Mouse (Mus musculus): ENCODE measurements around the gene Cfap97d2. TPM values are rescaled to one million over a fixed set of nuclear protein-coding genes. Genes with fewer than 3 reads are reported as not detected.

Cfap97d2 gene
- total and polyA plus RNA-seq, 3 experiments, result not detected

DNA sequence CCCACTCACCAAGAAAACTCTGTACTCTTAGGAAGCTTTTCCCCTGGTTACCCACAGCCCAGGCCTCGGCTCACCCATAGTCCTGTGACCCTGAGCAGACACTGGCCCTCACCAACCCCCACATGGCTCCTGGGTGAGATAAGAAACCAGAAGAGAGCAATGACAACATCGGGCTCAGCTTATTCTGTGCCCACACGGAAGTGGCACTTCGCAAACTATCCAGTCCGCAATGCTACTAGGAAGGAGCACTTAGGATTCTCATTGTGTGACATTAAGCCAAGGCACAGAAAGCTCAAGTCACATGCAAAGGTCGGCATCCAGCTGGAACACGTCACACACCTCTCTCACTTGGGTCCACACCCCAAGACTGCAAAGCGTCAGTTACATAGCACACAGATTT lies 39.7 kb upstream of the Cfap97d2 start:
- Histone ChIP-seq H3K4me3 (ENCODE audit: control insufficient read depth in 1 of 2, insufficient read depth in 1 of 2, low read depth in 2 of 2, low read length in 2 of 2) (no peak overlapping the region), H3K79me2 (ENCODE audit: control insufficient read depth, insufficient read depth, low read length, poor library complexity) (peaks cover 5% of the 10 kb centered on the region; the same call in 1 of the 2 replicates), H3K9me3 (replicated peaks; ENCODE audit: insufficient read depth, low read length) (no peaks in the 10 kb centered on the region), H3K36me3 (ENCODE audit: control insufficient read depth in 1 of 2, insufficient read depth in 2 of 2, low read length in 2 of 2) (peaks cover 0 to 10% of the 10 kb centered on the region in 2 experiments; a peak in 2 of 4 replicates), H3K9ac (ENCODE audit: control insufficient read depth, low read depth, low read length, poor library complexity, severe bottlenecking) (no peak overlapping the region), H3K27ac (ENCODE audit: control insufficient read depth, low read depth, low read length) (no peak overlapping the region), H3K4me1 (ENCODE audit: control insufficient read depth in 1 of 2, insufficient read depth in 2 of 2, low read length in 2 of 2) (peaks cover 3 to 11% of the 10 kb centered on the region in 2 experiments), H3K27me3 (ENCODE audit: control insufficient read depth in 1 of 2, insufficient read depth in 2 of 2, low read length in 2 of 2) (no peaks in the 10 kb centered on the region)
- no peak for DNase-seq (ENCODE audit: low read depth, low spot score)
- TF ChIP-seq NRF1 (IDR thresholded peaks at IDR 0.05; ENCODE audit: insufficient read depth, low read depth, low read length, poor library complexity, severe bottlenecking) (no peak), MAX (IDR thresholded peaks at IDR 0.05; ENCODE audit: low read length) (no peak), RAD21 (IDR thresholded peaks at IDR 0.05; ENCODE audit: low read depth, low read length) (no peak), ZC3H11A (IDR thresholded peaks at IDR 0.05; ENCODE audit: low read depth, low read length) (no peak), MYB (IDR thresholded peaks at IDR 0.05; ENCODE audit: low read depth, low read length) (no peak), GATA1 (IDR thresholded peaks at IDR 0.05; ENCODE audit: low read depth, low read length) (no peak)

GRCm38 (mm10) chr8:13667917-13668316 lies 37.8 kb upstream of the Cfap97d2 start:
- Histone ChIP-seq H3K4me3 (ENCODE audit: control insufficient read depth in 1 of 2, insufficient read depth in 1 of 2, low read depth in 2 of 2, low read length in 2 of 2) (no peak overlapping the region), H3K27ac (ENCODE audit: control insufficient read depth, low read depth, low read length) (no peak overlapping the region), H3K79me2 (ENCODE audit: control insufficient read depth, insufficient read depth, low read length, poor library complexity) (peaks cover 7% of the 10 kb centered on the region; the same call in 1 of the 2 replicates), H3K9me3 (replicated peaks; ENCODE audit: insufficient read depth, low read length) (no peaks in the 10 kb centered on the region), H3K4me1 (ENCODE audit: control insufficient read depth in 1 of 2, insufficient read depth in 2 of 2, low read length in 2 of 2) (peaks cover 13 to 21% of the 10 kb centered on the region in 2 experiments), H3K9ac (ENCODE audit: control insufficient read depth, low read depth, low read length, poor library complexity, severe bottlenecking) (no peak overlapping the region), H3K36me3 (ENCODE audit: control insufficient read depth in 1 of 2, insufficient read depth in 2 of 2, low read length in 2 of 2) (peaks cover 0 to 20% of the 10 kb centered on the region in 2 experiments; a peak in 2 of 4 replicates), H3K27me3 (ENCODE audit: control insufficient read depth in 1 of 2, insufficient read depth in 2 of 2, low read length in 2 of 2) (no peaks in the 10 kb centered on the region)
- TF ChIP-seq E2F4 (IDR thresholded peaks at IDR 0.05; ENCODE audit: borderline replicate concordance, low read depth, low read length) (no peak), CTCF (IDR thresholded peaks at IDR 0.05 in 2 of 3, conservative IDR thresholded peaks at IDR 0.05 in 1 of 3; ENCODE audit: control insufficient read depth in 1 of 3, insufficient read depth in 1 of 3, low read depth in 2 of 3, low read length in 3 of 3, poor library complexity in 1 of 3, severe bottlenecking in 1 of 3) (peak in 2 of 3 experiments; percentile 22 to 30; a peak in 2 of 6 replicates)
- DNase-seq (ENCODE audit: low read depth, low spot score), result peak; percentile 43

DNA sequence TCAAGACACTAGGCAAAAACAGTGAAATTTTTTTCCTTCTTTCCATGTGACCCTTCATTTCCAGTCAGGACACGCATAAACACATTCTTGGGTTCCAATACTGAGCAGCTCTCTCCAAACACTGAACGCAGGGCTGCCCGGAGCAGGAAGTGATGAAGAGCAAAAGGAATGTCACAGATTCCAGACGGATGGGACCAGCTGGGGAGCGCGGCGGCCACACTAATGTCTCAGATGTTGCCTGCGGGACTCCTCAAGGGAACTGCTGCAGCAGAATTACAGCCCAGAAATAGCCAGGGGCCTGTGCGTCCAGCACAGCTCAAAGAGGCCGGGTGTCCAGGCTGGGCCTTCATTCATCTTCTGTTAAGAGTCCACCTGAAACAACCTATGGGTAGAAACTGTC lies 37.3 kb upstream of the Cfap97d2 start:
- peaks cover 13 to 26% of the 10 kb centered on the region in 2 experiments for H3K4me1 ChIP-seq (ENCODE audit: control insufficient read depth in 1 of 2, insufficient read depth in 2 of 2, low read length in 2 of 2)
- H3K36me3 ChIP-seq (ENCODE audit: control insufficient read depth in 1 of 2, insufficient read depth in 2 of 2, low read length in 2 of 2), result peaks cover 0 to 25% of the 10 kb centered on the region in 2 experiments; a peak in 2 of 4 replicates
- H3K9me3 ChIP-seq (replicated peaks; ENCODE audit: insufficient read depth, low read length), result no peaks in the 10 kb centered on the region
- no peaks in the 10 kb centered on the region for H3K27me3 ChIP-seq (ENCODE audit: control insufficient read depth in 1 of 2, insufficient read depth in 2 of 2, low read length in 2 of 2)
- no peak for TF ChIP-seq POLR2A (IDR thresholded peaks at IDR 0.05; ENCODE audit: control insufficient read depth in 1 of 2, insufficient read depth in 1 of 2, low read depth in 1 of 2, low read length in 2 of 2, poor library complexity in 1 of 2)
- TF ChIP-seq TBP (IDR thresholded peaks at IDR 0.05; ENCODE audit: low read depth, low read length), result no peak
- no peak for TF ChIP-seq MAFK (IDR thresholded peaks at IDR 0.05; ENCODE audit: borderline replicate concordance, low read depth, low read length)
- no peak for TF ChIP-seq RAD21 (IDR thresholded peaks at IDR 0.05; ENCODE audit: low read depth, low read length)
- no peak for TF ChIP-seq ZC3H11A (IDR thresholded peaks at IDR 0.05; ENCODE audit: low read depth, low read length)
- TF ChIP-seq SMC3 (IDR thresholded peaks at IDR 0.05; ENCODE audit: low read depth, low read length), result no peak
- no peak for TF ChIP-seq HCFC1 (IDR thresholded peaks at IDR 0.05; ENCODE audit: low read depth, low read length)
- TF ChIP-seq MYB (IDR thresholded peaks at IDR 0.05; ENCODE audit: low read depth, low read length), result no peak
- TF ChIP-seq POLR2AphosphoS5 (IDR thresholded peaks at IDR 0.05; ENCODE audit: borderline replicate concordance, low read depth, low read length), result no peak
- no peak for TF ChIP-seq MAZ (IDR thresholded peaks at IDR 0.05; ENCODE audit: low read depth, low read length)
- H3K79me2 ChIP-seq (ENCODE audit: control insufficient read depth, insufficient read depth, low read length, poor library complexity), result peaks cover 11% of the 10 kb centered on the region
- H3K9ac ChIP-seq (ENCODE audit: control insufficient read depth, low read depth, low read length, poor library complexity, severe bottlenecking), result no peak overlapping the region
- no peak overlapping the region for H3K27ac ChIP-seq (ENCODE audit: control insufficient read depth, low read depth, low read length)
- no peak for DNase-seq (ENCODE audit: low read depth, low spot score)
- no peak overlapping the region for H3K4me3 ChIP-seq (ENCODE audit: control insufficient read depth in 1 of 2, insufficient read depth in 1 of 2, low read depth in 2 of 2, low read length in 2 of 2)

Measured in MEL (cell line).